Mouse (Mus musculus): ENCODE data around the gene Ino80. TPM values are rescaled to one million over a fixed set of nuclear protein-coding genes. Genes with fewer than 3 reads are reported as not detected.
A peak's percentile ranks its signal among the peaks of the same experiment; 100 is the strongest.

Ino80 gene
- polyA plus RNA-seq, 1 experiment from 2014 or later, result 4.0 TPM

GRCm38 (mm10) chr2:119436467-119436866 is 41.0 kb downstream of the Ino80 start:
- WGBS, result 95% methylated on average over 4 of the region's 4 CpGs
- Histone ChIP-seq H3K4me1 (no peaks in the 10 kb centered on the region), H3K9me3 (no peaks in the 10 kb centered on the region), H3K9ac (no peak overlapping the region), H3K36me3 (peaks cover 18% of the 10 kb centered on the region; the same call in 1 of the 2 replicates), H3K27ac (no peak overlapping the region), H3K4me3 (replicated peaks) (no peak overlapping the region), H3K4me2 (no peak overlapping the region), H3K27me3 (replicated peaks) (no peaks in the 10 kb centered on the region)
- ATAC-seq (ENCODE audit: insufficient read depth, low FRiP score, low read depth), result no peak

GRCm38 (mm10) chr2:119413819-119414218 is 63.7 kb downstream of the Ino80 start:
- H3K9me3 ChIP-seq, result no peaks in the 10 kb centered on the region
- H3K4me1 ChIP-seq, result no peaks in the 10 kb centered on the region
- no peak overlapping the region for H3K4me3 ChIP-seq (replicated peaks)
- H3K27ac ChIP-seq, result no peak overlapping the region
- H3K27me3 ChIP-seq (replicated peaks), result no peaks in the 10 kb centered on the region
- H3K9ac ChIP-seq, result no peak overlapping the region
- no peak overlapping the region for H3K4me2 ChIP-seq
- 24% methylated on average over 1 of the region's 1 CpGs for WGBS
- H3K36me3 ChIP-seq, result peaks cover 25% of the 10 kb centered on the region
- ATAC-seq (ENCODE audit: insufficient read depth, low FRiP score, low read depth), result no peak; the same call in 1 of the 2 replicates

DNA sequence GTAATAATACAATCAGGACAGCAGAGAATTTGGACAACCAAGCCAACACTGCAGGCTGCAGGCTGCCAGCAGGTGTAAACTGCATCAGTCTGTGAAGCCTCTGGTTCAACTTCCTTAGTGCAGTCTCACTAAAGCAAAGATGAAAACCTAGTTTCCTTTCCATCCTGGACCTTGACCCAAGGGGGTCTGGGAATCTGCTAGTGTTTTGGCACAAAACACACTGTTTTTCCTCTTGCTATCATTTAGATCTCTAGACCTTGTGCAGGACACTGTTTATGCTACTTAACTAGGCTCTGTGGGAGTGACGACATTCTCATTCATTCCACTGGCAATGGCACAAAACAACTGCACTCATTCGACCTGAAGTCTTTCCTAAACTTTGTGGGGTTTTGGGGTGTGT is 65.8 kb downstream of the Ino80 start:
- H3K4me1 ChIP-seq, result no peaks in the 10 kb centered on the region
- no peak overlapping the region for H3K4me3 ChIP-seq (replicated peaks)
- no peak for ATAC-seq (ENCODE audit: insufficient read depth, low FRiP score, low read depth)
- H3K9ac ChIP-seq, result no peak overlapping the region
- H3K9me3 ChIP-seq, result no peaks in the 10 kb centered on the region
- peaks cover 22% of the 10 kb centered on the region for H3K36me3 ChIP-seq
- 65% methylated on average over 2 of the region's 2 CpGs for WGBS
- no peak overlapping the region for H3K4me2 ChIP-seq
- no peaks in the 10 kb centered on the region for H3K27me3 ChIP-seq (replicated peaks)
- no peak overlapping the region for H3K27ac ChIP-seq

GRCm38 (mm10) chr2:119411016-119411415 is 66.5 kb downstream of the Ino80 start:
- H3K4me1 ChIP-seq, result no peaks in the 10 kb centered on the region
- WGBS, result 64% methylated on average over 5 of the region's 5 CpGs
- no peaks in the 10 kb centered on the region for H3K9me3 ChIP-seq
- H3K27me3 ChIP-seq (replicated peaks), result no peaks in the 10 kb centered on the region
- H3K4me2 ChIP-seq, result no peak overlapping the region
- H3K27ac ChIP-seq, result 0 out of 2 replicates have a peak overlapping the region, but pooled peaks have one; percentile 13
- no peak for ATAC-seq (ENCODE audit: insufficient read depth, low FRiP score, low read depth)
- no peak overlapping the region for H3K4me3 ChIP-seq (replicated peaks)
- H3K9ac ChIP-seq, result no peak overlapping the region
- H3K36me3 ChIP-seq, result peaks cover 27% of the 10 kb centered on the region

DNA sequence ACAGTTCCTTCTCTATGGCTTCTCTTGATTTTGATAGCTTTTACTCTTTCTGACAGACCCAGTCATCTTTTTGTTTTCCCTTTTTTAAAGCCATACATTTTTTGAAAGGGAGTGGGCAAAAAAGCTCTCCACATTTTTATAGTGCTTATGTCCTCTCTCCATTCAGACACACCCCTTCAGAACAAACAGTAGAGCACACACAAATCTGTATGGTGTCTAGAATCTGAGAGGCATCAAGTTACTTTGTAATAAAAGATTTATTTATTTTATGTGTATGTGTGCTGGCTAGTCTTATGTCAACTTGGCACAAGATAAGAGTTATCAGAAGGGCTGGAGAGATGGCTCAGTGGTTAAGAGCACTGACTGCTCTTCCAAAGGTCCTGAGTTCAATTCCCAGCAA is 68.8 kb downstream of the Ino80 start:
- no peak overlapping the region for H3K4me3 ChIP-seq (replicated peaks)
- no peaks in the 10 kb centered on the region for H3K9me3 ChIP-seq
- no peaks in the 10 kb centered on the region for H3K4me1 ChIP-seq
- H3K27me3 ChIP-seq (replicated peaks), result no peaks in the 10 kb centered on the region
- H3K27ac ChIP-seq, result peak overlapping the region; percentile 65
- no peak overlapping the region for H3K9ac ChIP-seq
- no peak for ATAC-seq (ENCODE audit: insufficient read depth, low FRiP score, low read depth)
- H3K4me2 ChIP-seq, result no peak overlapping the region
- H3K36me3 ChIP-seq, result peaks cover 28% of the 10 kb centered on the region

GRCm38 (mm10) chr2:119408278-119408677 is 69.2 kb downstream of the Ino80 start:
- H3K9ac ChIP-seq, result no peak overlapping the region
- no peak overlapping the region for H3K4me3 ChIP-seq (replicated peaks)
- peak overlapping the region; percentile 65 for H3K27ac ChIP-seq
- H3K4me1 ChIP-seq, result no peaks in the 10 kb centered on the region
- no peak for ATAC-seq (ENCODE audit: insufficient read depth, low FRiP score, low read depth)
- H3K4me2 ChIP-seq, result no peak overlapping the region
- H3K27me3 ChIP-seq (replicated peaks), result no peaks in the 10 kb centered on the region
- H3K9me3 ChIP-seq, result no peaks in the 10 kb centered on the region
- H3K36me3 ChIP-seq, result peaks cover 28% of the 10 kb centered on the region
- 47% methylated on average over 8 of the region's 8 CpGs for WGBS

DNA sequence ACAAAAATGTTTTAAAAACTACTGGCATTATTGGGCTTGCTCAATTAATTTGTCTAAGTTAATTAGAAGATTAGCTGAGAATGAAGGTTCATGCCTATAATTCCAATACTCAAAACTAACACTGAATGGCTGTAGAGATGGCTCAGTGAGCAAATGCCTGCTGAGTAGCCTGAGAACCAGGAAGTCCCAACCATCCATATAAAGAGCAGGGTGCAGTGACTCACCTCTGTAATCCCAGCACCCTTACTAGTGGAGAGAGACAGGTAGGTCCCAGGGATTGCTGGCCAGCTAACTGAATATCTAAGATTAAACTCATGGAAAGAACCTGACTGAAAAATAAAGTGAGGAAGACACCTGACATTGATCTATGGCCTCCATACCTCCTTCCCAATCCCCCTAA is 78.2 kb downstream of the Ino80 start:
- H3K27ac ChIP-seq, result no peak overlapping the region

GRCm38 (mm10) chr2:119398665-119399064 is 78.8 kb downstream of the Ino80 start:
- no peak overlapping the region for H3K4me3 ChIP-seq (replicated peaks)
- 0 out of 2 replicates have a peak, but pooled peaks cover 11% of the 10 kb centered on the region for H3K36me3 ChIP-seq
- H3K4me2 ChIP-seq, result no peak overlapping the region
- 74% methylated on average over 1 of the region's 1 CpGs for WGBS
- ATAC-seq (ENCODE audit: insufficient read depth, low FRiP score, low read depth), result no peak
- H3K9me3 ChIP-seq, result no peaks in the 10 kb centered on the region
- no peaks in the 10 kb centered on the region for H3K4me1 ChIP-seq
- no peak overlapping the region for H3K9ac ChIP-seq
- no peak overlapping the region for H3K27ac ChIP-seq
- no peaks in the 10 kb centered on the region for H3K27me3 ChIP-seq (replicated peaks)

More for the DNA sequence above, 78.2 kb downstream of the Ino80 start:
- Histone ChIP-seq H3K4me1 (no peaks in the 10 kb centered on the region), H3K36me3 (0 out of 2 replicates have a peak, but pooled peaks cover 12% of the 10 kb centered on the region), H3K9ac (no peak overlapping the region), H3K9me3 (no peaks in the 10 kb centered on the region), H3K27me3 (replicated peaks) (no peaks in the 10 kb centered on the region), H3K4me2 (no peak overlapping the region), H3K4me3 (replicated peaks) (no peak overlapping the region)
- no peak for ATAC-seq (ENCODE audit: insufficient read depth, low FRiP score, low read depth)

DNA sequence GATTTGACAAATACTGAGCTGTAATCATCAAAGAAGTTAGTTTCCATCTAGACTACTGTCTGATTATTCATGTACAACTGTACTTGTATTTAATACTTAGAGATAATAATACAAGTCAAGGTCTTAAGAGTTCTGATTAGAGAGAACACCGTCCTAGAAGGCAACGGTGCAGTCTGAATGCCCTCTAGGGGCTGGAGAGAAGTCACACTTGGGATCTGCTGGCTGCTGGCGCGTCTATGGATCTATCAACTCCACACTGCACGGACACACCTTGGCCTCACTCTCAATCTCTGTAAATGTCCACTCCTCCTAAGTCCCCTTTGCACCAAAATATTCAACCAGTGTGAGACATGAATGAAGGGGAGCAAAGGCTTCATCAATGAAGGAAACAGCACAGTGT is 79.2 kb downstream of the Ino80 start:
- Histone ChIP-seq H3K27me3 (replicated peaks) (no peaks in the 10 kb centered on the region), H3K9me3 (no peaks in the 10 kb centered on the region), H3K9ac (no peak overlapping the region), H3K27ac (no peak overlapping the region), H3K4me1 (no peaks in the 10 kb centered on the region), H3K36me3 (0 out of 2 replicates have a peak, but pooled peaks cover 11% of the 10 kb centered on the region), H3K4me2 (no peak overlapping the region), H3K4me3 (replicated peaks) (no peak overlapping the region)
- no peak for ATAC-seq (ENCODE audit: insufficient read depth, low FRiP score, low read depth)
- 85% methylated on average over 5 of the region's 5 CpGs for WGBS

DNA sequence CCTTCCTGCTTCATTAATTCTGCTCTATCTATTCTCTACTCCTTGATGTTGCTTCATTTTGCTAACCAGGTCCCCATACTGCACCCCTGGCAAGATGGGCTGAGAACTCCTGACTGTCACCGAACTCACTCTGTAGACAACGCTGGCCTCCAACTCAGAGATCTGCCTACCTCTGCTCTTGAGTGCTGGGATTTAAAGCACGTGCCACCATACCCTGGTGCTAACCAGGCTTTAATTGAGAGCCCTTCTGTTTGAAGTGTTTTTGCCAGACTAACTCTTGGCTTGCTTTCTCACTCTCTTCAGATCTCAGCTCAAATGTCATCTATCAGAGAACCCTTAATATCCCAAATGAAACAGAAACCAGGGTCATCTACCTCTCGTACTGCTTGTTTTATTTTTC is 87.5 kb downstream of the Ino80 start:
- WGBS, result 92% methylated on average over 4 of the region's 4 CpGs
- Histone ChIP-seq H3K27me3 (replicated peaks) (no peaks in the 10 kb centered on the region), H3K9me3 (no peaks in the 10 kb centered on the region), H3K4me1 (no peaks in the 10 kb centered on the region), H3K9ac (no peak overlapping the region), H3K4me2 (no peak overlapping the region), H3K4me3 (replicated peaks) (no peak overlapping the region), H3K27ac (no peak overlapping the region), H3K36me3 (peaks cover 16% of the 10 kb centered on the region)
- ATAC-seq (ENCODE audit: insufficient read depth, low FRiP score, low read depth), result no peak

GRCm38 (mm10) chr2:119388266-119388665 is 89.2 kb downstream of the Ino80 start:
- H3K36me3 ChIP-seq, result peaks cover 18% of the 10 kb centered on the region
- 80% methylated on average over 1 of the region's 1 CpGs for WGBS
- H3K27ac ChIP-seq, result no peak overlapping the region
- no peaks in the 10 kb centered on the region for H3K4me1 ChIP-seq
- H3K9ac ChIP-seq, result no peak overlapping the region
- no peaks in the 10 kb centered on the region for H3K27me3 ChIP-seq (replicated peaks)
- H3K4me2 ChIP-seq, result no peak overlapping the region
- no peak for ATAC-seq (ENCODE audit: insufficient read depth, low FRiP score, low read depth)
- H3K9me3 ChIP-seq, result no peaks in the 10 kb centered on the region
- H3K4me3 ChIP-seq (replicated peaks), result no peak overlapping the region

DNA sequence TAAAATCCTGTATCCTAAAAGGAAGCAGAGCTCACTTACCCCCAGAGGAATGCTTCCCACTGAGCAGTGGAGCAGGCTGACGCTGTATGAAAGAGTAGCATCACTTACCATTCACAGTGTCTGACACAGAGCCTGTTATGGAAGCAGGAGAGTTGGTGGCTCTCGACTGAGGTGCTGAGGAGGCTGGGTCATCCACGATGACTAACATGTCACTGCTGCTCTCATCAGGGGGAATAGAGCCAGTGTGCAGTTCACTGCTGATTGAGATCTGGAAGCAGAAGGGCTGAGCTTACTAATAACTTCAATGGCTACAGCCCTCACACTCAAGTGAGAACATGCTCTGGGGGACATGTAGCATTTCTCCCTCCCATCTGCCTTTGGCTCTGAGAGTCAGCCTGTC is 98.0 kb downstream of the Ino80 start:
- peaks cover 59% of the 10 kb centered on the region for H3K36me3 ChIP-seq
- no peak for ATAC-seq (ENCODE audit: insufficient read depth, low FRiP score, low read depth)

GRCm38 (mm10) chr2:119377826-119378225 is 99.7 kb downstream of the Ino80 start:
- WGBS, result 84% methylated on average over 3 of the region's 3 CpGs
- no peak overlapping the region for H3K4me3 ChIP-seq (replicated peaks)
- no peaks in the 10 kb centered on the region for H3K4me1 ChIP-seq
- H3K9me3 ChIP-seq, result no peaks in the 10 kb centered on the region
- no peak overlapping the region for H3K27ac ChIP-seq
- no peak overlapping the region for H3K4me2 ChIP-seq
- H3K27me3 ChIP-seq (replicated peaks), result no peaks in the 10 kb centered on the region
- no peak overlapping the region for H3K9ac ChIP-seq
- ATAC-seq (ENCODE audit: insufficient read depth, low FRiP score, low read depth), result no peak
- peaks cover 66% of the 10 kb centered on the region for H3K36me3 ChIP-seq

More for the DNA sequence above, 98.0 kb downstream of the Ino80 start:
- H3K27me3 ChIP-seq (replicated peaks), result no peaks in the 10 kb centered on the region
- H3K9ac ChIP-seq, result no peak overlapping the region
- no peak overlapping the region for H3K4me2 ChIP-seq
- H3K4me1 ChIP-seq, result no peaks in the 10 kb centered on the region
- no peaks in the 10 kb centered on the region for H3K9me3 ChIP-seq
- H3K4me3 ChIP-seq (replicated peaks), result no peak overlapping the region
- WGBS, result 88% methylated on average over 3 of the region's 3 CpGs
- H3K27ac ChIP-seq, result no peak overlapping the region
